Mouse (Mus musculus) heart, embryonic 12.5 days (tissue): Measurements from ENCODE around the gene Gpr35. TPM values are rescaled to one million over a fixed set of nuclear protein-coding genes. Genes with fewer than 3 reads are reported as not detected.

Experiments
- ATAC-seq: fragments of 200-750 bp; cut with Nextera tagmentation; 2 replicates; pipeline ENCODE4 v1.8.0; 2017; ENCODE audit warnings: moderate TSS enrichment, moderate library complexity; ENCODE audit not compliant: insufficient number of reproducible peaks, low FRiP score
- H3K27ac ChIP-seq: fragments of 300-500 bp; sonication (generic); 2 replicates; pipeline ENCODE4 v1.5.1; 2016; ENCODE audit warnings: mild to moderate bottlenecking, moderate library complexity; ENCODE audit not compliant: poor library complexity, severe bottlenecking
- H3K27me3 ChIP-seq: fragments of 300-500 bp; sonication (generic); replicated peaks from 2 replicates; pipeline ENCODE4 v1.6.1; 2016; ENCODE audit warnings: mild to moderate bottlenecking, moderate library complexity
- H3K36me3 ChIP-seq: fragments of 300-500 bp; sonication (generic); 2 replicates; pipeline ENCODE4 v1.6.1; 2016; ENCODE audit warnings: mild to moderate bottlenecking, moderate library complexity
- H3K4me1 ChIP-seq: fragments of 300-500 bp; sonication (generic); replicated peaks from 2 replicates; pipeline ENCODE4 v1.6.1; 2016; ENCODE audit warnings: mild to moderate bottlenecking
- H3K4me2 ChIP-seq: fragments of 300-500 bp; sonication (generic); 2 replicates; pipeline ENCODE4 v1.6.1; 2016; ENCODE audit warnings: mild to moderate bottlenecking, moderate library complexity
- H3K4me3 ChIP-seq: fragments of 300-500 bp; sonication (generic); 2 replicates; pipeline ENCODE4 v1.5.1; 2016; ENCODE audit warnings: mild to moderate bottlenecking
- H3K9ac ChIP-seq: fragments of 300-500 bp; sonication (generic); 2 replicates; pipeline ENCODE4 v1.6.1; 2016; ENCODE audit warnings: mild to moderate bottlenecking, moderate library complexity
- H3K9me3 ChIP-seq: fragments of 300-500 bp; sonication (generic); replicated peaks from 2 replicates; pipeline ENCODE4 v1.6.1; 2016; ENCODE audit warnings: mild to moderate bottlenecking, moderate library complexity
- WGBS: fragments of 180-500 bp; shearing (Covaris S2); methylation state at CpG from one replicate; pipeline ENCODE4 v1.1.7; 2016; 5-methylcytosine and 5-hydroxymethylcytosine counted together
- polyA plus RNA-seq: library from polyadenylated mRNA; unstranded; fragments of >200 nt; fragmentation: Nextera tagmentation; extraction: Ambion mirVana; gene quantifications from 2 replicates; pipeline ENCODE4 v1.2.1, GENCODE M21; 2016

The Gpr35 gene
- polyA plus RNA-seq, 1 experiment from 2014 or later: 1.0 TPM

GRCm38 (mm10) chr1:92934182-92934827 is 16.4 kb upstream of the Gpr35 start, which contains the start of gene Capn10:
Gene Capn10, plus strand, starts transcription at chr1:92934376.
- ATAC-seq: peak; percentile 100
- Histone ChIP-seq H3K27me3 (peaks cover 8% of the 10 kb centered on the region; the same call in 1 of the 2 replicates), H3K4me3 (peak within 1 kb of the TSS; percentile 82), H3K4me1 (peaks cover 21% of the 10 kb centered on the region), H3K36me3 (peaks cover 17% of the 10 kb centered on the region), H3K4me2 (peak within 1 kb of the TSS; percentile 92), H3K9ac (peak within 1 kb of the TSS; percentile 84), H3K9me3 (peaks cover 12% of the 10 kb centered on the region; the same call in 1 of the 2 replicates), H3K27ac (peak within 1 kb of the TSS; percentile 92)
- WGBS: under 1% methylated on average over 45 of the region's 45 CpGs

- peaks cover 2% of the 10 kb centered on the region; the same call in 1 of the 2 replicates for H3K27me3 ChIP-seq
- ATAC-seq: no peak
- WGBS: 14% methylated on average over 10 of the region's 10 CpGs
- peaks cover 12% of the 10 kb centered on the region; the same call in 1 of the 2 replicates for H3K9me3 ChIP-seq
- H3K4me1 ChIP-seq: peaks cover 21% of the 10 kb centered on the region
- H3K9ac ChIP-seq: peak overlapping the region; percentile 84
- peaks cover 27% of the 10 kb centered on the region for H3K36me3 ChIP-seq
- peak overlapping the region; percentile 82 for H3K4me3 ChIP-seq
- peak overlapping the region; percentile 92; the same call in 1 of the 2 replicates for H3K27ac ChIP-seq
- peak overlapping the region; percentile 92 for H3K4me2 ChIP-seq
Measured at GRCm38 (mm10) chr1:92935054-92935962, 15.4 kb upstream of the Gpr35 start.

- Histone ChIP-seq H3K4me1 (peaks cover 21% of the 10 kb centered on the region), H3K27ac (no peak overlapping the region), H3K9me3 (peaks cover 12% of the 10 kb centered on the region; the same call in 1 of the 2 replicates), H3K9ac (no peak overlapping the region), H3K4me3 (peak overlapping the region; percentile 82), H3K4me2 (peak overlapping the region; percentile 92), H3K36me3 (peaks cover 30% of the 10 kb centered on the region), H3K27me3 (no peaks in the 10 kb centered on the region)
- no peak for ATAC-seq
- 56% methylated on average over 2 of the region's 2 CpGs for whole genome bisulfite sequencing
Measured at GRCm38 (mm10) chr1:92935977-92936376, 14.7 kb upstream of the Gpr35 start.

- no peak overlapping the region for H3K4me2 ChIP-seq
- ATAC-seq: no peak
- peaks cover 33% of the 10 kb centered on the region for H3K36me3 ChIP-seq
- no peaks in the 10 kb centered on the region for H3K27me3 ChIP-seq
- WGBS: 81% methylated on average over 3 of the region's 3 CpGs
- H3K4me1 ChIP-seq: peaks cover 21% of the 10 kb centered on the region
- no peak overlapping the region for H3K4me3 ChIP-seq
- no peak overlapping the region for H3K9ac ChIP-seq
- no peak overlapping the region for H3K27ac ChIP-seq
- H3K9me3 ChIP-seq: peaks cover 12% of the 10 kb centered on the region; the same call in 1 of the 2 replicates
Measured at GRCm38 (mm10) chr1:92936467-92936866, 14.2 kb upstream of the Gpr35 start.

GRCm38 (mm10) chr1:92937797-92938196 is 12.9 kb upstream of the Gpr35 start:
- H3K4me3 ChIP-seq: no peak overlapping the region
- no peak for ATAC-seq
- WGBS: 85% methylated on average over 3 of the region's 3 CpGs

GRCm38 (mm10) chr1:92939746-92940145 is 10.9 kb upstream of the Gpr35 start:
- ATAC-seq: no peak
- 82% methylated on average over 4 of the region's 4 CpGs for WGBS
- H3K9ac ChIP-seq: no peak overlapping the region
- no peak overlapping the region for H3K4me3 ChIP-seq
- no peak overlapping the region for H3K27ac ChIP-seq
- peaks cover 59% of the 10 kb centered on the region for H3K36me3 ChIP-seq
- peaks cover 16% of the 10 kb centered on the region for H3K4me1 ChIP-seq
- H3K4me2 ChIP-seq: no peak overlapping the region
- H3K9me3 ChIP-seq: no peaks in the 10 kb centered on the region
- no peaks in the 10 kb centered on the region for H3K27me3 ChIP-seq

More at GRCm38 (mm10) chr1:92937797-92938196, 12.9 kb upstream of the Gpr35 start:
- Histone ChIP-seq H3K27me3 (no peaks in the 10 kb centered on the region), H3K9me3 (peaks cover 4% of the 10 kb centered on the region; the same call in 1 of the 2 replicates), H3K27ac (no peak overlapping the region), H3K4me1 (peaks cover 21% of the 10 kb centered on the region), H3K4me2 (no peak overlapping the region), H3K36me3 (peaks cover 46% of the 10 kb centered on the region), H3K9ac (no peak overlapping the region)

GRCm38 (mm10) chr1:92943219-92943989 is 7.3 kb upstream of the Gpr35 start:
- Histone ChIP-seq H3K36me3 (peaks cover 88% of the 10 kb centered on the region), H3K27me3 (no peaks in the 10 kb centered on the region), H3K27ac (no peak overlapping the region), H3K4me1 (no peaks in the 10 kb centered on the region), H3K9ac (no peak overlapping the region), H3K4me3 (no peak overlapping the region), H3K9me3 (no peaks in the 10 kb centered on the region), H3K4me2 (no peak overlapping the region)
- WGBS: 89% methylated on average over 19 of the region's 19 CpGs
- no peak for ATAC-seq

- Histone ChIP-seq H3K27ac (no peak overlapping the region), H3K36me3 (peaks cover 55% of the 10 kb centered on the region), H3K4me2 (no peak overlapping the region), H3K27me3 (no peaks in the 10 kb centered on the region), H3K9me3 (no peaks in the 10 kb centered on the region), H3K4me1 (no peaks in the 10 kb centered on the region), H3K9ac (no peak overlapping the region; the same call in 1 of the 2 replicates), H3K4me3 (no peak overlapping the region)
- no peak for ATAC-seq
- 86% methylated on average over 3 of the region's 3 CpGs for WGBS
Measured at GRCm38 (mm10) chr1:92947966-92948365, 2.7 kb upstream of the Gpr35 start.

- no peak overlapping the region for H3K9ac ChIP-seq
- no peaks in the 10 kb centered on the region for H3K9me3 ChIP-seq
- no peaks in the 10 kb centered on the region for H3K27me3 ChIP-seq
- H3K4me3 ChIP-seq: no peak overlapping the region
- H3K36me3 ChIP-seq: peaks cover 46% of the 10 kb centered on the region
- H3K4me2 ChIP-seq: no peak overlapping the region
- ATAC-seq: no peak
- no peaks in the 10 kb centered on the region for H3K4me1 ChIP-seq
- WGBS: 49% methylated on average over 6 of the region's 6 CpGs
- H3K27ac ChIP-seq: no peak overlapping the region
Measured at GRCm38 (mm10) chr1:92949426-92949825, 1.2 kb upstream of the Gpr35 start.

GRCm38 (mm10) chr1:92953641-92954040 is 3.0 kb downstream of the Gpr35 start:
- Histone ChIP-seq H3K4me3 (no peak overlapping the region), H3K4me2 (no peak overlapping the region), H3K9me3 (no peaks in the 10 kb centered on the region), H3K27ac (no peak overlapping the region), H3K9ac (no peak overlapping the region), H3K36me3 (peaks cover 3% of the 10 kb centered on the region), H3K27me3 (no peaks in the 10 kb centered on the region), H3K4me1 (no peaks in the 10 kb centered on the region)
- WGBS: 67% methylated on average over 2 of the region's 2 CpGs
- ATAC-seq: no peak
